Mouse (Mus musculus): ENCODE measurements around the gene Snx30. TPM values are rescaled to one million over a fixed set of nuclear protein-coding genes. Genes with fewer than 3 reads are reported as not detected.
A peak's percentile ranks its signal among the peaks of the same experiment; 100 is the strongest.

Gene Snx30
- polyA plus RNA-seq, 1 experiment from 2014 or later = 6.6 TPM

DNA sequence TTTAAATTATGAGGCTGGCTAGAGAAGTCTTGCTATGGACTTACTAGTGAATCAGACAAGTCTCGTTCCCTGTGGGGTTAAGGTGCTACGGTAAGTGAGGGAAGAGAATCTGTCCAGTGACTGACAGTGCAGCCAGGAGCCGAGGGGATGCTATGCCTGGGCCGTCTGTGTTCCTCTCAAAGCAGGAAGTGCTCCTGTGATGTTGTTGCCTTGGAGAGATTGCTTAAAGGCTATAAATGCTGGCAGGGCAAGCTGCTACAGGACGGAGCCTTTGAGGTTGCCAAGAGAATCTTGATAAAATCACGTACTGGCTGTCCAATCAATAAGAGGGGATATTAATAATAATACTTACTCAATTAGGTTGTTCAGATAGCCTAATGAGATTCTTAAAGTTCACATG is 27.2 kb downstream of the Snx30 start:
- no peaks in the 10 kb centered on the region for H3K4me1 ChIP-seq (replicated peaks)
- no peaks in the 10 kb centered on the region for H3K9me3 ChIP-seq
- H3K36me3 ChIP-seq = no peaks in the 10 kb centered on the region
- no peak for ATAC-seq
- H3K27ac ChIP-seq = no peak overlapping the region
- H3K27me3 ChIP-seq (replicated peaks) = no peaks in the 10 kb centered on the region
- H3K4me2 ChIP-seq (replicated peaks) = no peak overlapping the region
- 54% methylated on average over 6 of the region's 6 CpGs for WGBS
- H3K4me3 ChIP-seq (replicated peaks) = no peak overlapping the region
- H3K9ac ChIP-seq = no peak overlapping the region

DNA sequence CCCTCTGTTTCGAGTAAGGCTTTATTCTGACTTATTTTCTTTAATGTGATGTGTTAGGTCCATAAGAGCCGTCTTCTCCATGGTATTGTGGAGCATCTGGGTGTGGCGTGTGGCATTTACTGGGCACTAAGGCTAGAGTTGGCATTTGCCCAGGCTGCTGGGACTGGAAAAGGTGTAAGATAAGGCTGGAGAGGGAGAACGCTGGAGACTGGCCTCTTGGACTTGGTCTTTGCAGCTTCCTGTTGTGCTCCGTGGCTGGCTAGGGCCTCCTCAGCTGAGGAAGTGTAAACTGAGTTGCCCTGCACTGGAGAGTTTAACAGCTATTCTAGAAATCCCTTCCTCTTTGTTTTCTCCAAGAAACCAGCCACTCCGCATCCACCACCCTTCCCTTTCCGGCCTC is 32.0 kb downstream of the Snx30 start:
- Histone ChIP-seq H3K9me3 (no peaks in the 10 kb centered on the region), H3K9ac (no peak overlapping the region), H3K4me1 (replicated peaks) (no peaks in the 10 kb centered on the region), H3K27ac (no peak overlapping the region), H3K36me3 (no peaks in the 10 kb centered on the region), H3K4me3 (replicated peaks) (no peak overlapping the region), H3K4me2 (replicated peaks) (no peak overlapping the region), H3K27me3 (replicated peaks) (no peaks in the 10 kb centered on the region)
- ATAC-seq = no peak
- 61% methylated on average over 7 of the region's 7 CpGs for WGBS

DNA sequence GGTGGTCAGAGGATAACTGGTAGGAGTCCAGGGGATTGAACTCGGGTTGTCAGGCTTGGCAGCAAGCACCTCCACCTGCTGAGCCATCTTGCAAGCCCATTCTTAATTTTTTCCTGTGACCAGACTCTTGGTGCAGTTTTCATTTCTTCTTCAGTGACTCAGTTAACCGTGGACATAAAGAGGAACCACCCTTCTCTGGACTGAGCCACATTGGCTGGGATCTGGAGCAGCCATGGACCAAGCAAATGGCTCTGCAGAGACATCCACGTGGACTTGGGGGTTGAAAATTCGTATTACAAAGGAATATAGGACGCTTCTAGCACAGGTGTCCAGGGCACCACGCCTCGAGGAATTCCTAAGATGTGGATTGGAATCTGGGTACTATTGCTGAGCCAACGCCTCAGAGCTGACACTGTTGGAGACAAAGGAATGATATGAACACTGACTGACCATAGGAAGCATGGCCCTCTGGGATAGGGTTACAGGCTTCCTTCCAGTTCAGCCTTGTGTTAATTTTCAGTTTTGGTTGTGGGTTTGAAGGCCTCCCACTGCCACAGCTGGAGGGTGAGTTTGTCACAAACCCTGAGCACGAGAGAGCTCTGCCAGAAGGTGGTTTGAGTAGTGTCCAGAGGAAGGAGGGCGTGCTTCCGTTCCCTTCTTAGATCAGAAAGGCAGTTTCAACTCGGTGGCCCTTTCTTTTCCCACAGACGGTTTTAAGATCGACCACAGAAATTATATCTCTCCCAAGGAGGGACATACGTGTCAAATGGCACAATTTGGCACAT is 39.0 kb downstream of the Snx30 start:
- H3K9ac ChIP-seq = no peak overlapping the region
- no peak for ATAC-seq
- H3K9me3 ChIP-seq = no peaks in the 10 kb centered on the region
- no peaks in the 10 kb centered on the region for H3K27me3 ChIP-seq (replicated peaks)
- no peak overlapping the region for H3K4me2 ChIP-seq (replicated peaks)
- H3K4me3 ChIP-seq (replicated peaks) = no peak overlapping the region
- H3K36me3 ChIP-seq = no peaks in the 10 kb centered on the region
- H3K4me1 ChIP-seq (replicated peaks) = no peaks in the 10 kb centered on the region
- 85% methylated on average over 15 of the region's 15 CpGs for WGBS
- H3K27ac ChIP-seq = no peak overlapping the region

DNA sequence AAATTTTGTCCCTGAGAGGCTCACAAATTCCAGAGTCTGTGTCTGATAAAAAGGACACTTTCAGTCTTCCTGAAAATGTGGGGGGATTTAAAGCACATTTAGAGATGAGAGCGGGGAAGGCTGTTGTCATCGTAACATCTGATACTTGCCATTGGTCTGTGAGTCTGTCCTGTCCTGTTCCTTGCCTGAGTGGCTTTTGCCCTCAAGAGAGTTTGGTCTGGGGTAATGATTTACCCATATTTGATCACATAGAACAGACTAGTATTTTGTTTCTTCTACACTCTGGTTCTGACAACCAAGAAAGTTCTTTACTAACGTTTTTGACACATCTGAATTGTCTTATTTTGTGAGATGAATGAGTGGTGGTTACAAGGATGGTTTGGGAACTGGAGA is 39.6 kb downstream of the Snx30 start:
- no peaks in the 10 kb centered on the region for H3K4me1 ChIP-seq (replicated peaks)
- H3K9me3 ChIP-seq = no peaks in the 10 kb centered on the region
- H3K4me2 ChIP-seq (replicated peaks) = no peak overlapping the region
- H3K27ac ChIP-seq = no peak overlapping the region
- H3K36me3 ChIP-seq = no peaks in the 10 kb centered on the region
- ATAC-seq = no peak
- WGBS = 76% methylated on average over 3 of the region's 3 CpGs
- no peak overlapping the region for H3K4me3 ChIP-seq (replicated peaks)
- H3K9ac ChIP-seq = no peak overlapping the region
- H3K27me3 ChIP-seq (replicated peaks) = no peaks in the 10 kb centered on the region

DNA sequence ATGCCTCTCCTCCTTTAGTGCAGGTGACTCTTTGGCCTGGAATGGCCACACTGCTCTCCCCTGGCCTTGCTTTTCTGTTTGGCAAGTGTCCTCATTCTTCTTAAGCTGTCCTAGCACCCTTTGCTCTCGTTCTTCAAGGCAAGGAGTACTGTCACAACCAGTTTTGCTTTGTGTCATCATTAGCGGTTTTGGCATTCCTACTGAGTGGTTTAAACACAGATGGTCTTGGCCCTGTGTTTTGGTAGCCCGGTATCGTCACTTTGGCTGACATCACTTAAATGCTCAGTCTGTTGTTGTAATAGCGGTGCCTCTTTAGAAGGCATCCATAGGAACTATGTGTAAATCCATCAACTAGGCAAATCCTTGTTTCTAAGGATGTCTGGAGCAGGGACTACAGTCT is 41.8 kb downstream of the Snx30 start:
- 86% methylated on average over 5 of the region's 5 CpGs for WGBS
- Histone ChIP-seq H3K4me1 (replicated peaks) (no peaks in the 10 kb centered on the region), H3K4me3 (replicated peaks) (no peak overlapping the region), H3K36me3 (no peaks in the 10 kb centered on the region), H3K9ac (no peak overlapping the region), H3K9me3 (no peaks in the 10 kb centered on the region), H3K27me3 (replicated peaks) (no peaks in the 10 kb centered on the region), H3K4me2 (replicated peaks) (no peak overlapping the region), H3K27ac (no peak overlapping the region)
- ATAC-seq = no peak

DNA sequence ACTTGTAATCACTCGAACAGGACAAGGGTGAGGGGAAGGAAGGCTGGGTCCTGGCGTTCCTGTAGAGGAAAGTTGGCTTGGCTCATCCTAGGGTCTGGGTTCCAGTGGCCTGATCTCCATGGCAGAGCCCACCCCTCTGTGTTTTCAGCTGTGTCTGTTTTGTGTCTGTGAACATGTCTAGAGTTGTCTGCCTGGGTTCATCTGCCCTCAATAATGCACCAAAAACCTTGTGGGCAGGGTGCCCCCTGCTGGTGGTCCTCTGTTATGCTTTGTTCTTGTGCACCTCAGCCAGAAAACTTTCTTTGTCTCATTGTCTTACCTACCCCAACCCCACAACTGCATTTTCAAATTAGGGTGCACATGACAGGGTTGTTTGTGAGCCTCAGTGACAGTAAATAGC is 44.5 kb downstream of the Snx30 start:
- Histone ChIP-seq H3K9me3 (no peaks in the 10 kb centered on the region), H3K9ac (no peak overlapping the region), H3K4me2 (replicated peaks) (no peak overlapping the region), H3K4me1 (replicated peaks) (no peaks in the 10 kb centered on the region), H3K36me3 (no peaks in the 10 kb centered on the region), H3K4me3 (replicated peaks) (no peak overlapping the region), H3K27ac (no peak overlapping the region), H3K27me3 (replicated peaks) (no peaks in the 10 kb centered on the region)
- WGBS = 50% methylated on average over 2 of the region's 2 CpGs
- peak; percentile 41; the same call in 1 of the 2 replicates for ATAC-seq

DNA sequence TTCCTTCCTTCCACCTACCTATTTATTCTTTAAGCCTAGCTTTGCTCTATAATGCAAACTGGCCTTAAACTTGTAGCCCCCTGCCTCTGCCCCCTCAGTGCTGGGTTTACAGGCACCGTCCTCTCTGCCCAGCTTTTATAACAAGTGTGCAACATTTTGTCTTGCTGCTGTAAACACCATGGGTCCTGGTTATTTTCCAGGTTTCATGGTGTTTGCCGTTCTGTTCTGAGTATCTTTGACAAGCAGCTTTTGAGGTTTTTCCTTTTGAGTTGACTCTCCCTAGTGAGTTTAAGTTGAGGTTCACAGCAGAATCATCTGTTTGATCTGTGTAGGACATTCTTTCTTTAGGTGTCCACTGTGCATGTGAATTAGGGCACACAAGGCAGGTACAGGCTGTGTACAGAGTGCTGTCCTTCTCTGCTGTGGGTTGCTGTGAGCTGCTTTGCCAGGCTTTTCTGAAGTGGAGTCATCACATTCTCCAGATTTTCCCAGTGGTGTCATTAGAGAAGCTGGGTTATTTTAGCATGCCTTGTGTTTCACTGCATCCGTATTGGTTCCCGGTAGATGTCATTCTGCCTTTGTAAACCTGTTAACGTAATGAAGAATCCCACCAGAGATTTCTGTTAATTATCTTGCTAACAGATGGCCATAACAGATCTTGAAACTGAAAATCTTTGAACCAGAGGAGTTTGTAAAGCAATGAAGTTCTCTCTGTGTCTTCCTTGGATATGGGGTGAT is 45.4 kb downstream of the Snx30 start:
- Histone ChIP-seq H3K4me2 (replicated peaks) (no peak overlapping the region), H3K4me3 (replicated peaks) (no peak overlapping the region), H3K36me3 (no peaks in the 10 kb centered on the region), H3K9ac (no peak overlapping the region), H3K4me1 (replicated peaks) (no peaks in the 10 kb centered on the region), H3K27ac (no peak overlapping the region), H3K9me3 (no peaks in the 10 kb centered on the region), H3K27me3 (replicated peaks) (no peaks in the 10 kb centered on the region)
- WGBS = 82% methylated on average over 5 of the region's 5 CpGs
- no peak for ATAC-seq

DNA sequence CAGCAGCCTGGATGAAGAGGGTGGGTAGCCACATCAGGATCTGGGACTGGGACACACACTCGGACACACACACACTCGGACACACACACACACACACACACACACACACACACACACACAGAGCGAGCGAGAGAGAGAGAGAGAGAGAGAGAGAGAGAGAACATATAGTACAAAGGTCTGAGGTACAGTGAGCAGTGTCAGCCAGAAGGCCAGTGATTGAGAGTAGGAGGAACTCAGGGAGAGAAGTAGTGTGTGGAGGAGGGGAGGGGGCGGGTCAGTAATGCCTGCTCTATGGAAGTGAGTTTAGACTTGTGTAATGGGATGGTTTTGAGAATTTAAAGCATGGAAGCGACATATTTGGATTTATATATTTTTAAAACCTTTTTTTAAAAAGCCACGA is 47.5 kb downstream of the Snx30 start:
- no peak for ATAC-seq
- no peaks in the 10 kb centered on the region; the same call in 1 of the 2 replicates for H3K36me3 ChIP-seq

DNA sequence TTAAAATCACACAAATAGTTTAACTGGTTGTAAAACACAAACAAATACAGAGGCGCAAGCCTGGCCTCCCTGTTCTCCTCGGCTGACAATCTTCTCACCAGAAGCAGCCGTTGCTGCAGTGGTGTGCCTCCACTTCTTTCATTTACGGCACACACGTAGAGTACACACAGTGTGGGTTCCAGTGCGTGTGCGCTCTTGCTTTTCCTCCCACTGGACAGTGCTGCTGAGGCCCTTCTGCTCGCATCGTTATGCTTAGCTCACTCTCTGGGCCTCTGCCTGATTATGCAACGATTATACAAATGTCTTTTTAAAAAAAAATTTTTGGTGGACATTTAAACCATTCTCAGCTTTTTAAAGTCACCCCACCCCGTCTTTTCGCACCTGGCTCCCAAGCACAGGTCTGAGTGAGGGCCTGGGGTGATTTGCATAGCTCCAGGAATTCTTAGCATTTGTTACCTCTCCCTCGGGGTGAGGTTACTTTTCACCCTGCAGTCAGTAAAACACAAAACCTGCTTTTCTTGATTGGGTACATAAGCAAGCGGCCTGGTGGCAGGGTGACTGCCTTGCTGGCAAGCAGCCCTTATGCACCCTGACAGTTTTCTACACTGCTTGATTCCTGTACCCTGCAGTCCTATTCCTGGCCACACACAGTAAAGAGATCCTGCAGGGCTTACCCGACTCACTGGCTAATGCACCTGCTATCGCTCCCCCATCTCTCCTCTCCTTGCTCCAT is 54.2 kb downstream of the Snx30 start:
- H3K9me3 ChIP-seq = no peaks in the 10 kb centered on the region
- H3K4me3 ChIP-seq (replicated peaks) = no peak overlapping the region
- WGBS = 55% methylated on average over 16 of the region's 16 CpGs
- no peak overlapping the region for H3K4me2 ChIP-seq (replicated peaks)
- peak; percentile 79 for ATAC-seq
- H3K36me3 ChIP-seq = no peaks in the 10 kb centered on the region; the same call in 1 of the 2 replicates
- H3K9ac ChIP-seq = no peak overlapping the region
- 0 out of 2 replicates have a peak, but pooled peaks cover 3% of the 10 kb centered on the region for H3K4me1 ChIP-seq (replicated peaks)
- no peak overlapping the region for H3K27ac ChIP-seq
- no peaks in the 10 kb centered on the region for H3K27me3 ChIP-seq (replicated peaks)

More for the DNA sequence above, 47.5 kb downstream of the Snx30 start:
- Histone ChIP-seq H3K4me3 (replicated peaks) (no peak overlapping the region), H3K27me3 (replicated peaks) (no peaks in the 10 kb centered on the region), H3K4me2 (replicated peaks) (no peak overlapping the region), H3K4me1 (replicated peaks) (no peaks in the 10 kb centered on the region), H3K27ac (no peak overlapping the region), H3K9me3 (no peaks in the 10 kb centered on the region), H3K9ac (no peak overlapping the region)
- 91% methylated on average over 6 of the region's 7 CpGs for WGBS

DNA sequence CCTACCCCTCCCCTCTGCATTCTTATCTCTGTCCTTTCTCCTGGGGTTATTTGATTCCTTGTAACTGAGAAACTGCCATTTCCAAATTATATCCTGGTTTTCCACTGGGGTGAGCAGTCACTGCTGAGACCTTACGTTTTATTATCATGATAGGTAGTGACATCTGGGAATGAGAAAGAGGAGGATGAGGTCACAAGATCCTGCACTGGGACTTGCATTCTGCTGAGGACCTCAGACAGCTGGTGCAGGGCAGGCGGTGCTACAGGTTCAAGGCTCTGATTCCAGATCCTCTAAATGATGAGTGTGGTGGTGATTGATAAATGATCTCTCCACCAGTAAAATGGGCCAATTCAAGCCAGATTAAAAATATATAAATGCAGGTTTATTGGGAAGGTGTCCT is 54.8 kb downstream of the Snx30 start:
- ATAC-seq = peak; percentile 37; the same call in 1 of the 2 replicates
- Histone ChIP-seq H3K27ac (no peak overlapping the region), H3K4me1 (replicated peaks) (0 out of 2 replicates have a peak, but pooled peaks cover 3% of the 10 kb centered on the region), H3K9me3 (no peaks in the 10 kb centered on the region), H3K4me3 (replicated peaks) (no peak overlapping the region), H3K27me3 (replicated peaks) (no peaks in the 10 kb centered on the region), H3K36me3 (no peaks in the 10 kb centered on the region; the same call in 1 of the 2 replicates), H3K4me2 (replicated peaks) (no peak overlapping the region), H3K9ac (no peak overlapping the region)
- WGBS = 70% methylated on average over 2 of the region's 2 CpGs

DNA sequence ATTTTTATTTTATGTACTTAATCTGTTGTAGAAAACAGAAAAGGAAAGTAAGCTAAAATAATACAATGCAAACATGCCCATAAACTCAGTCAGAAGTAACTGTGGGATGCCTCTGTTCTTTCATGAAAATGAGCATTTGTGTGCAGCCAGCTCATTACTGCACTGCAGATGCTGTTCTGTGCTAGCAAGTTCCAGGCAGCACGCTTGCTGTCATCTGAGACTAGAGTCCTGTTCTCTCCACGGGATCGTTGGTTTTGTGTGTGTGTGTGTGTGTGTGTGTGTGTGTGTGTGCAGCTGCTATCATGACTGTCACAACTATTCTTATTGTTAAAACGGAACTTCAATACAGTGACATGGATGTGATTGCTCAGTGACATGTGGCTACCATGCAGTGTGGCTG is 56.2 kb downstream of the Snx30 start:
- Histone ChIP-seq H3K27ac (no peak overlapping the region), H3K4me1 (replicated peaks) (0 out of 2 replicates have a peak, but pooled peaks cover 3% of the 10 kb centered on the region)
- 60% methylated on average over 4 of the region's 4 CpGs for WGBS

DNA sequence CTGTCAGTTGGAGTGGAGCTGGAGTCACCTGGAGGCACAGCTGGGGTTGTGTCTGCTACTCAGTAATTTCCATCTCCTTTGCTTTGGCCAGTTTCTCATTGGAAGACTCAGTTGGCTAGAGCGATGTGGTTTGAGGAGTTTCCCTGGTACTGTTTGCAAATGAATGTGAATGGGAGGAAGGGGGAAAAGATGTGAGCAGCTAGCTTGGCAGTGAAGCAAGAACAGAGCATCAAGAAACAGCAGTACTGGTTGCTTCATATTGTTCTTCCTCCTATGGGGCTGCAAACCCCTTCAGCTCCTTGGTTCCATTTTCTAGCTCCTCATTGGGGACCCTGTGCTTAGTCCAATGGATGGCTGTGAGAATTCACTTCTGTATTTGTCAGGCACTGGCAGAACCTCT is 56.7 kb downstream of the Snx30 start:
- no peak for ATAC-seq
- H3K4me3 ChIP-seq (replicated peaks) = no peak overlapping the region
- H3K27ac ChIP-seq = no peak overlapping the region
- H3K4me1 ChIP-seq (replicated peaks) = 0 out of 2 replicates have a peak, but pooled peaks cover 3% of the 10 kb centered on the region
- H3K4me2 ChIP-seq (replicated peaks) = no peak overlapping the region
- H3K9me3 ChIP-seq = no peaks in the 10 kb centered on the region
- no peak overlapping the region for H3K9ac ChIP-seq
- WGBS = 70% methylated on average over 1 of the region's 1 CpGs
- no peaks in the 10 kb centered on the region for H3K27me3 ChIP-seq (replicated peaks)
- H3K36me3 ChIP-seq = no peaks in the 10 kb centered on the region; the same call in 1 of the 2 replicates

More for the DNA sequence above, 56.2 kb downstream of the Snx30 start:
- ATAC-seq = no peak
- Histone ChIP-seq H3K9me3 (no peaks in the 10 kb centered on the region), H3K36me3 (no peaks in the 10 kb centered on the region; the same call in 1 of the 2 replicates), H3K4me3 (replicated peaks) (no peak overlapping the region), H3K4me2 (replicated peaks) (no peak overlapping the region), H3K9ac (no peak overlapping the region), H3K27me3 (replicated peaks) (no peaks in the 10 kb centered on the region)
